Mouse (Mus musculus) limb, embryonic 14.5 days (tissue): ENCODE measurements at regions not wholly inside any gene's neighbourhood (a gene's known extent, or its start where the extent isn't known, plus 50 kb on each side); places are given as distances from the start of the nearest gene placed in this dataset.

Experiments used
- ATAC-seq: fragments of 200-750 bp; cut with Nextera tagmentation; 2 replicates; pipeline ENCODE4 v1.8.0; 2017; ENCODE audit warnings: low read depth, moderate number of reproducible peaks, moderate TSS enrichment; ENCODE audit not compliant: low FRiP score
- DNase-seq: peaks from one replicate; pipeline ENCODE4 v3.0.0-alpha.2; 2015; ENCODE audit warnings: low spot score
- H3K27ac ChIP-seq: fragments of 300-500 bp; sonication (generic); replicated peaks from 2 replicates; pipeline ENCODE4 v1.5.1; 2014; ENCODE audit warnings: low read depth, mild to moderate bottlenecking, low read length, moderate library complexity, mixed read lengths
- H3K27me3 ChIP-seq: fragments of 300-500 bp; sonication (generic); 2 replicates; pipeline ENCODE4 v1.6.1; 2014; ENCODE audit warnings: low read length, mixed read lengths; ENCODE audit not compliant: control insufficient read depth, insufficient read depth
- H3K36me3 ChIP-seq: fragments of 300-500 bp; sonication (generic); 2 replicates; pipeline ENCODE4 v1.6.1; 2014; ENCODE audit warnings: mild to moderate bottlenecking, low read length, moderate library complexity, mixed read lengths; ENCODE audit not compliant: control insufficient read depth, insufficient read depth
- H3K4me1 ChIP-seq: fragments of 300-500 bp; sonication (generic); 2 replicates; pipeline ENCODE4 v1.6.1; 2014; ENCODE audit warnings: antibody characterized with exemption, low read length, mixed read lengths; ENCODE audit not compliant: control insufficient read depth, insufficient read depth
- H3K4me2 ChIP-seq: fragments of 300-500 bp; sonication (generic); replicated peaks from 2 replicates; pipeline ENCODE4 v1.6.1; 2014; ENCODE audit warnings: low read depth, mild to moderate bottlenecking, low read length, moderate library complexity; ENCODE audit not compliant: severe bottlenecking
- H3K4me3 ChIP-seq: fragments of 300-500 bp; sonication (generic); replicated peaks from 2 replicates; pipeline ENCODE4 v1.5.1; 2014; ENCODE audit warnings: low read length
- H3K9ac ChIP-seq: fragments of 300-500 bp; sonication (generic); 2 replicates; pipeline ENCODE4 v1.6.1; 2014; ENCODE audit warnings: mild to moderate bottlenecking, low read depth, low read length, moderate library complexity; ENCODE audit not compliant: severe bottlenecking
- H3K9me3 ChIP-seq: fragments of 300-500 bp; sonication (generic); 2 replicates; pipeline ENCODE4 v1.6.1; 2016; ENCODE audit warnings: low read length; ENCODE audit not compliant: control insufficient read depth
- POLR2A ChIP-seq: fragments of 200-500 bp; IDR thresholded peaks from 2 replicates; pipeline ENCODE4 v1.8.0; 2012; ENCODE audit warnings: inconsistent platforms, mild to moderate bottlenecking, moderate library complexity, borderline replicate concordance; ENCODE audit not compliant: insufficient read depth, insufficient read length; ENCODE audit errors: extremely low read depth
- WGBS: fragments of 180-500 bp; shearing (Covaris S2); extraction: QIAGEN DNeasy Blood & Tissue Kit; methylation state at CpG from one replicate; pipeline ENCODE4 v1.1.7; 2014; 5-methylcytosine and 5-hydroxymethylcytosine counted together

GRCm38 (mm10) chr13:58495390-58496073 is 92.4 kb upstream of the Hnrnpk start:
- no peaks in the 10 kb centered on the region for H3K9me3 ChIP-seq
- ATAC-seq, result no peak
- H3K4me2 ChIP-seq, result no peak overlapping the region
- H3K4me1 ChIP-seq, result peaks cover 10% of the 10 kb centered on the region
- TF ChIP-seq POLR2A, result no peak
- H3K27ac ChIP-seq, result peak overlapping the region; percentile 48; the same call in 1 of the 2 replicates
- H3K27me3 ChIP-seq, result no peaks in the 10 kb centered on the region
- no peaks in the 10 kb centered on the region for H3K36me3 ChIP-seq
- no peak for DNase-seq
- WGBS, result 63% methylated on average over 12 of the region's 12 CpGs
- H3K4me3 ChIP-seq, result no peak overlapping the region
- no peak overlapping the region for H3K9ac ChIP-seq

- no peak for ATAC-seq
- no peak for DNase-seq
- H3K4me2 ChIP-seq, result no peak overlapping the region
- no peak for TF ChIP-seq POLR2A
- no peaks in the 10 kb centered on the region for H3K9me3 ChIP-seq
- no peak overlapping the region for H3K4me3 ChIP-seq
- no peaks in the 10 kb centered on the region for H3K27me3 ChIP-seq
- no peak overlapping the region for H3K9ac ChIP-seq
- peaks cover 10% of the 10 kb centered on the region for H3K4me1 ChIP-seq
- no peak overlapping the region for H3K27ac ChIP-seq
- WGBS, result 60% methylated on average over 5 of the region's 5 CpGs
- H3K36me3 ChIP-seq, result no peaks in the 10 kb centered on the region
Measured at GRCm38 (mm10) chr13:58494726-58495125, 91.6 kb upstream of the Hnrnpk start.

GRCm38 (mm10) chr13:58490829-58491228 is 87.7 kb upstream of the Hnrnpk start:
- WGBS, result 60% methylated on average over 8 of the region's 8 CpGs
- TF ChIP-seq POLR2A, result no peak
- H3K9ac ChIP-seq, result no peak overlapping the region
- H3K4me2 ChIP-seq, result no peak overlapping the region
- H3K4me1 ChIP-seq, result peaks cover 10% of the 10 kb centered on the region
- H3K9me3 ChIP-seq, result no peaks in the 10 kb centered on the region
- H3K27me3 ChIP-seq, result no peaks in the 10 kb centered on the region
- no peak overlapping the region for H3K4me3 ChIP-seq
- no peak for DNase-seq
- H3K36me3 ChIP-seq, result no peaks in the 10 kb centered on the region
- no peak for ATAC-seq
- no peak overlapping the region for H3K27ac ChIP-seq

- Histone ChIP-seq H3K4me2 (no peak overlapping the region), H3K9ac (no peak overlapping the region), H3K4me1 (peaks cover 3% of the 10 kb centered on the region; the same call in 1 of the 2 replicates), H3K9me3 (no peaks in the 10 kb centered on the region), H3K27ac (no peak overlapping the region), H3K36me3 (no peaks in the 10 kb centered on the region), H3K4me3 (no peak overlapping the region), H3K27me3 (no peaks in the 10 kb centered on the region)
- ATAC-seq (no peak), DNase-seq (no peak)
- WGBS, result 54% methylated on average over 10 of the region's 10 CpGs
- TF ChIP-seq POLR2A, result no peak
Measured at GRCm38 (mm10) chr13:58485011-58485410, 81.9 kb upstream of the Hnrnpk start.

- Histone ChIP-seq H3K4me1 (peaks cover 3% of the 10 kb centered on the region; the same call in 1 of the 2 replicates), H3K9me3 (no peaks in the 10 kb centered on the region), H3K27ac (no peak overlapping the region), H3K4me3 (no peak overlapping the region), H3K9ac (no peak overlapping the region), H3K4me2 (no peak overlapping the region), H3K27me3 (no peaks in the 10 kb centered on the region), H3K36me3 (no peaks in the 10 kb centered on the region)
- DNase-seq (no peak), ATAC-seq (no peak)
- 69% methylated on average over 9 of the region's 9 CpGs for WGBS
- no peak for TF ChIP-seq POLR2A
Measured at GRCm38 (mm10) chr13:58482701-58483100, 79.6 kb upstream of the Hnrnpk start.
